Mouse (Mus musculus) erythroblast, embryonic 14.5 days (primary cell): ENCODE data around the gene Ifitm10.
"Not testable (repeated sequence)": the region's sequence is repeated elsewhere in the genome, so short reads cannot be mapped to it uniquely, and the experiment has no call there.

Source experiments
- GATA1 ChIP-seq: IDR thresholded peaks from 2 replicates; pipeline ENCODE4 v1.6.1; 2012; ENCODE audit warnings: low read length, inconsistent platforms, mixed read lengths
- TAL1 ChIP-seq: IDR thresholded peaks from 3 replicates; pipeline ENCODE4 v1.6.1; 2012; ENCODE audit warnings: low read length, inconsistent platforms, mixed read lengths

GRCm38 (mm10) chr7:142321637-142322306 is 51.8 kb downstream of the Ifitm10 start:
- TF ChIP-seq TAL1, GATA1: not testable (repeated sequence)
